Mouse (Mus musculus): ENCODE data around the gene H2-T23. TPM values are rescaled to one million over a fixed set of nuclear protein-coding genes. Genes with fewer than 3 reads are reported as not detected.
"Not testable (repeated sequence)": the region's sequence is repeated elsewhere in the genome, so short reads cannot be mapped to it uniquely, and the experiment has no call there.

H2-T23 gene
- polyA plus RNA-seq, 1 experiment from 2014 or later, result 4.8 TPM

- Histone ChIP-seq H3K4me3 (no peak overlapping the region; the same call in 1 of the 2 replicates), H3K4me1 (peaks cover 15% of the 10 kb centered on the region), H3K36me3 (peaks cover 5% of the 10 kb centered on the region; the same call in 1 of the 2 replicates), H3K27ac (replicated peaks) (peak overlapping the region; percentile 73), H3K9me3 (no peaks in the 10 kb centered on the region), H3K9ac (no peak overlapping the region), H3K4me2 (peak overlapping the region; percentile 61), H3K27me3 (replicated peaks) (no peaks in the 10 kb centered on the region)
- ATAC-seq (ENCODE audit: extremely low read depth, insufficient number of reproducible peaks, low FRiP score, low TSS enrichment), result no peak
- 85% methylated on average over 1 of the region's 1 CpGs for WGBS
Observed at GRCm38 (mm10) chr17:36021309-36021708, 11.3 kb downstream of the H2-T23 start.

GRCm38 (mm10) chr17:36020191-36021073 lies 12.2 kb downstream of the H2-T23 start, which contains the start of gene H2-T24:
Gene H2-T24 (minus strand): TSS chr17:36020560.
- WGBS, result 19% methylated on average over 15 of the region's 15 CpGs
- peaks cover 11% of the 10 kb centered on the region; the same call in 1 of the 2 replicates for H3K36me3 ChIP-seq
- H3K27ac ChIP-seq (replicated peaks), result peak within 1 kb of the TSS; percentile 73
- H3K27me3 ChIP-seq (replicated peaks), result no peaks in the 10 kb centered on the region
- peak within 1 kb of the TSS; percentile 2; the same call in 1 of the 2 replicates for H3K9ac ChIP-seq
- H3K4me2 ChIP-seq, result peak within 1 kb of the TSS; percentile 61
- peak within 1 kb of the TSS; percentile 34 for H3K4me3 ChIP-seq
- peak; percentile 61; the same call in 1 of the 2 replicates for ATAC-seq (ENCODE audit: extremely low read depth, insufficient number of reproducible peaks, low FRiP score, low TSS enrichment)
- H3K4me1 ChIP-seq, result peaks cover 15% of the 10 kb centered on the region
- H3K9me3 ChIP-seq, result no peaks in the 10 kb centered on the region

GRCm38 (mm10) chr17:36019519-36019918 lies 13.1 kb downstream of the H2-T23 start:
- no peak for ATAC-seq (ENCODE audit: extremely low read depth, insufficient number of reproducible peaks, low FRiP score, low TSS enrichment)
- Histone ChIP-seq H3K27ac (replicated peaks) (peak overlapping the region; percentile 73), H3K9ac (no peak overlapping the region), H3K4me3 (peak overlapping the region; percentile 34), H3K9me3 (no peaks in the 10 kb centered on the region), H3K27me3 (replicated peaks) (no peaks in the 10 kb centered on the region), H3K4me1 (peaks cover 15% of the 10 kb centered on the region), H3K4me2 (peak overlapping the region; percentile 61), H3K36me3 (peaks cover 21% of the 10 kb centered on the region)
- 63% methylated on average over 3 of the region's 3 CpGs for WGBS

- H3K4me3 ChIP-seq, result peak overlapping the region; percentile 34
Observed at GRCm38 (mm10) chr17:36018979-36019378, 13.7 kb downstream of the H2-T23 start.

GRCm38 (mm10) chr17:36017046-36017445 lies 15.6 kb downstream of the H2-T23 start:
- Histone ChIP-seq H3K27ac (replicated peaks) (no peak overlapping the region), H3K36me3 (peaks cover 26% of the 10 kb centered on the region), H3K27me3 (replicated peaks) (no peaks in the 10 kb centered on the region), H3K9me3 (no peaks in the 10 kb centered on the region), H3K9ac (no peak overlapping the region), H3K4me3 (no peak overlapping the region), H3K4me1 (peaks cover 4% of the 10 kb centered on the region; the same call in 1 of the 2 replicates), H3K4me2 (peak overlapping the region; percentile 61; the same call in 1 of the 2 replicates)
- no peak for ATAC-seq (ENCODE audit: extremely low read depth, insufficient number of reproducible peaks, low FRiP score, low TSS enrichment)
- 81% methylated on average over 5 of the region's 5 CpGs for WGBS

More at GRCm38 (mm10) chr17:36018979-36019378, 13.7 kb downstream of the H2-T23 start:
- Histone ChIP-seq H3K36me3 (peaks cover 26% of the 10 kb centered on the region), H3K4me1 (peaks cover 15% of the 10 kb centered on the region), H3K27me3 (replicated peaks) (no peaks in the 10 kb centered on the region), H3K27ac (replicated peaks) (no peak overlapping the region; the same call in 1 of the 2 replicates), H3K9ac (no peak overlapping the region), H3K9me3 (no peaks in the 10 kb centered on the region), H3K4me2 (peak overlapping the region; percentile 61)
- 46% methylated on average over 2 of the region's 2 CpGs for WGBS
- ATAC-seq (ENCODE audit: extremely low read depth, insufficient number of reproducible peaks, low FRiP score, low TSS enrichment), result no peak

GRCm38 (mm10) chr17:36014977-36015376 lies 17.7 kb downstream of the H2-T23 start:
- H3K4me3 ChIP-seq, result no peak overlapping the region
- ATAC-seq (ENCODE audit: extremely low read depth, insufficient number of reproducible peaks, low FRiP score, low TSS enrichment), result no peak
- H3K4me1 ChIP-seq, result no peaks in the 10 kb centered on the region
- no peak overlapping the region for H3K4me2 ChIP-seq
- H3K9me3 ChIP-seq, result no peaks in the 10 kb centered on the region
- H3K36me3 ChIP-seq, result peaks cover 26% of the 10 kb centered on the region
- 91% methylated on average over 5 of the region's 5 CpGs for WGBS
- H3K27ac ChIP-seq (replicated peaks), result no peak overlapping the region
- H3K27me3 ChIP-seq (replicated peaks), result no peaks in the 10 kb centered on the region
- no peak overlapping the region for H3K9ac ChIP-seq

GRCm38 (mm10) chr17:36004409-36004808 lies 28.2 kb downstream of the H2-T23 start:
- WGBS, result 91% methylated on average over 7 of the region's 7 CpGs
- not testable (repeated sequence) for H3K9me3 ChIP-seq; H3K4me3 ChIP-seq; ATAC-seq (ENCODE audit: extremely low read depth, insufficient number of reproducible peaks, low FRiP score, low TSS enrichment); H3K4me2 ChIP-seq; H3K27ac ChIP-seq (replicated peaks); H3K9ac ChIP-seq; H3K27me3 ChIP-seq (replicated peaks); H3K4me1 ChIP-seq
- H3K36me3 ChIP-seq, result peaks cover 13% of the 10 kb centered on the region

- Histone ChIP-seq H3K4me3 (no peak overlapping the region), H3K9ac (no peak overlapping the region), H3K4me1 (peaks cover 6% of the 10 kb centered on the region), H3K27ac (replicated peaks) (no peak overlapping the region), H3K4me2 (no peak overlapping the region), H3K27me3 (replicated peaks) (no peaks in the 10 kb centered on the region), H3K9me3 (0 out of 2 replicates have a peak, but pooled peaks cover 8% of the 10 kb centered on the region), H3K36me3 (peaks cover 13% of the 10 kb centered on the region)
- 88% methylated on average over 7 of the region's 7 CpGs for WGBS
- no peak for ATAC-seq (ENCODE audit: extremely low read depth, insufficient number of reproducible peaks, low FRiP score, low TSS enrichment)
Observed at GRCm38 (mm10) chr17:36003331-36003730, 29.3 kb downstream of the H2-T23 start.

DNA sequence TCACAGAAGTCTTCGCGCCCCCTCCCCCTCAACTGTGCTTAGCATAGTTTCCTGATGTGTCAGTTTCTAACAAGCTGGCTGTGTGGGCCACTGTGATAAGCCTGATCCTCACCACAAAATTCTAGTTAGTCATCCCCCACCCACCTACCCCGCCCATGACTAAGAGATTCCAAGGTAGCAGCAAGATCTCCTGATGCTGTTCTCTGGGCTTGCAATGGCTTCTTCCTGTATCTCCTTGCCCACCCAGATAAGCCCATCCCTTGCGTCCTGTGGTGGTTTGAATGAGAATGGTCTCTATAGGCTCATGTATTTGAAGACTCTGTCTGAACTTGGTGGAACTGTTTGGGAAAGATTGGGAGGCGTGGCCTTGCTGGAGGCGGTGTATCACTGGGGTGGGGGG lies 30.7 kb downstream of the H2-T23 start:
- no peak overlapping the region for H3K4me3 ChIP-seq
- 88% methylated on average over 6 of the region's 6 CpGs for WGBS
- peaks cover 18% of the 10 kb centered on the region for H3K4me1 ChIP-seq
- H3K27ac ChIP-seq (replicated peaks), result no peak overlapping the region; the same call in 1 of the 2 replicates
- peak; percentile 68; the same call in 1 of the 2 replicates for ATAC-seq (ENCODE audit: extremely low read depth, insufficient number of reproducible peaks, low FRiP score, low TSS enrichment)
- no peaks in the 10 kb centered on the region for H3K27me3 ChIP-seq (replicated peaks)
- H3K9ac ChIP-seq, result no peak overlapping the region
- H3K36me3 ChIP-seq, result peaks cover 13% of the 10 kb centered on the region
- H3K4me2 ChIP-seq, result peak overlapping the region; percentile 8; the same call in 1 of the 2 replicates
- H3K9me3 ChIP-seq, result 0 out of 2 replicates have a peak, but pooled peaks cover 7% of the 10 kb centered on the region

- Histone ChIP-seq H3K9ac (no peak overlapping the region), H3K4me3 (no peak overlapping the region), H3K4me1 (peaks cover 18% of the 10 kb centered on the region), H3K36me3 (peaks cover 6% of the 10 kb centered on the region), H3K27me3 (replicated peaks) (no peaks in the 10 kb centered on the region), H3K4me2 (peak overlapping the region; percentile 47; the same call in 1 of the 2 replicates), H3K9me3 (0 out of 2 replicates have a peak, but pooled peaks cover under 1% of the 10 kb centered on the region), H3K27ac (replicated peaks) (peak overlapping the region; percentile 5; the same call in 1 of the 2 replicates)
- no peak for ATAC-seq (ENCODE audit: extremely low read depth, insufficient number of reproducible peaks, low FRiP score, low TSS enrichment)
- 94% methylated on average over 12 of the region's 12 CpGs for WGBS
Observed at GRCm38 (mm10) chr17:36001121-36001897, 31.3 kb downstream of the H2-T23 start.

GRCm38 (mm10) chr17:36000349-36000748 lies 32.3 kb downstream of the H2-T23 start:
- WGBS, result 83% methylated on average over 4 of the region's 4 CpGs
- 0 out of 2 replicates have a peak overlapping the region, but pooled peaks have one; percentile 5 for H3K27ac ChIP-seq (replicated peaks)
- no peaks in the 10 kb centered on the region for H3K9me3 ChIP-seq
- H3K9ac ChIP-seq, result no peak overlapping the region
- no peak overlapping the region for H3K4me3 ChIP-seq
- no peaks in the 10 kb centered on the region; the same call in 1 of the 2 replicates for H3K36me3 ChIP-seq
- no peak for ATAC-seq (ENCODE audit: extremely low read depth, insufficient number of reproducible peaks, low FRiP score, low TSS enrichment)
- peaks cover 21% of the 10 kb centered on the region for H3K4me1 ChIP-seq
- no peaks in the 10 kb centered on the region for H3K27me3 ChIP-seq (replicated peaks)
- peak overlapping the region; percentile 47 for H3K4me2 ChIP-seq
